Mouse (Mus musculus) adrenal gland, adult 2 months (tissue): ENCODE data around the gene 4930564D02Rik. TPM values are rescaled to one million over a fixed set of nuclear protein-coding genes. Genes with fewer than 3 reads are reported as not detected.
A peak's percentile ranks its signal among the peaks of the same experiment; 100 is the strongest.

ENCODE experiments used
- DNase-seq: peaks from one replicate; pipeline ENCODE4 v3.0.0; 2021
- long read RNA-seq: library from polyadenylated mRNA; stranded (forward); transcript quantifications from one replicate; pipeline ENCODE4 v2.0.0, GENCODE M21; 2021
- polyA plus RNA-seq: library from polyadenylated mRNA; depleted of rRNA; stranded (reverse); fragments of >200 nt; gene quantifications from 2 replicates; pipeline ENCODE4 v1.2.3, GENCODE M21; 2012; rRNA removed
- total RNA-seq, 2 experiments: library from RNA; stranded (reverse); gene quantifications; 2 replicates each; pipeline ENCODE4 v1.2.3; 2021

4930564D02Rik gene
- total RNA-seq, result not detected
- not detected in 2 replicates for polyA plus RNA-seq
- long read RNA-seq, result 0 reads

DNA sequence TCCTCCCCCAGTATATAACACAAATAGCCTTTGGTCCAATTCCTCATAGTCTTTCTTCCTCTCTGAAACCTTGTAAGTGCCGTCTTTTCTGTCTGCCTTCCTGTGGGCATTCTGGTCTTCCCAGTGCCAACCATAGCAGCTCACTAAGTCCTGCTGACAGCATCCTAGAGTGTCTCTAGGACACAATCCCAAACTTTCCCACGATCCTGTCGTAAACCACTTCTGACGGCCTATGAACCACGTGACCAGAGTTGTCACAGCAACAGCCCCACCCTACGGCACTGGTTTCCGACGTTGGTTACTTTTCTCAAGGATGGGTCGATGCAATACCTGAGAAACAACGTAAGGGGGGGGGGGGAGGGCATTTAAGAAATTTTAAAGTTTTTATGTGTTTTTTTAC lies at the start of gene 4930564D02Rik:
Gene 4930564D02Rik, plus strand, starts transcription at position 301 of the 400 bp plus-strand sequence.
- DNase-seq, result no peak

DNA sequence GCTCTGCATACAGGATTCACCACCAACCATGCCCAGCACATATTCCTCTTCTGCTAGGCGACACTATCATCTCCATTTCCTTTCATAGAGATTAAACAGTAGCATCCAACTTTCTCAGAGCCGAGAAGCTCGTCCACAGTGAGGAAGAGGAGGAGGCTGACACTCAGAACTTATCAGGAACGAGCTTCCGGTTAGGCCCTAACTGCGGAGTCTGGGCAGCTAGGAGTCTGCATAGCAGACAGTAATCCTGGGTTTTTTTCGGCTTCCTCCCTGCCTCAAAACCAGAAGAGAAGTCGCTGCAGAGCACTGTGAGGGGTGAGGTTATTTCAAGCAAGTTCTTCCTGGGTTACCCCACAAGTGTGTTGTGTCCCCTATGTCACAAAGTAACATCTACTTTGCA lies 49.3 kb upstream of the 4930564D02Rik start:
- no peak for DNase-seq

DNA sequence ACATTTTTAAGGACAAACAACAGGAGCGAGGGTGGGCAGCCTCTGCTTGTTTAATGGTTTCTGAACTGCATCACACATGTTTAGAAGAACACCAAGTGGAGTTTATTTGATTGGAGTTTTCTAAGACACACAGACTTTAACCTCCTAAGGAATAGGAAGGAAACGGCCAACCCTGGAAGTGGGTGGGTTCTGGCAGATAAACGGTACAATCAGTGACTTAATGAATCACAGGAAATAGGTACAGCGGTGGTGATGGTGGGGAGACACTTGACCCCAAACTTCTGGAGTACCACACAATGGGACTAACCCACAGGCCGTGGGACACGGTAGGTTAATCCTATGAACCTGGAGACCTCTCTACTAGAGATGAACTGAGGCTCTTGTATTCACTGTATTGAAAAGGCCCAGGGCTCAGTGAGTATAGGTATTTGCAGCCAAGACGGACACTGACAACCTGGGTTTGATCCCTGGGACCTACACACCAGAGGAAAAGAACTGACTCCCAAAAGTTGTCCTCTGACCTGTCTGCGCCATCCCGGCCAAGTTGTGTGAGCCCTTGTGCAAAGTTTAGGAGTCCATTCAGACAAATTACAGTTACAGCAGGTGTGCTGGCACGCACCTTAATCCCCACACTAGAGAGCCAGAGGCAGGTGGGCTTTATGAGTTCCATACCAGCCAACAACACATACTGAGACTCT lies 48.4 kb upstream of the 4930564D02Rik start:
- DNase-seq, result no peak

DNA sequence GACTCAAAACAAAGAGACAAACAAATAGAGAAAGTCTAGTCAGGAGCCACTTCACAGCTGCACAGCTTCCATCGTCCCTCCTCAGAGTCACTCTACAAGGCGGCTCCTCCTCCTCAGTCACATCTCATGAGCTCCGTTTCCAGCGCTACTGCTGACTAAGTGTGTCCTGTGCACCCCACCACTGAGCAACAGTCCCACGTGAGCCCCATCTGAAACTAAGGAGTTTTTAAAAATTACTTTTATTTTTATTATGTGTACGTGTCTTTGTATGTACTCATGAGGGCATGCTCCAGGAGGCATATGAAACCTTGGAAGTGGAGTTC lies 47.9 kb upstream of the 4930564D02Rik start:
- no peak for DNase-seq

DNA sequence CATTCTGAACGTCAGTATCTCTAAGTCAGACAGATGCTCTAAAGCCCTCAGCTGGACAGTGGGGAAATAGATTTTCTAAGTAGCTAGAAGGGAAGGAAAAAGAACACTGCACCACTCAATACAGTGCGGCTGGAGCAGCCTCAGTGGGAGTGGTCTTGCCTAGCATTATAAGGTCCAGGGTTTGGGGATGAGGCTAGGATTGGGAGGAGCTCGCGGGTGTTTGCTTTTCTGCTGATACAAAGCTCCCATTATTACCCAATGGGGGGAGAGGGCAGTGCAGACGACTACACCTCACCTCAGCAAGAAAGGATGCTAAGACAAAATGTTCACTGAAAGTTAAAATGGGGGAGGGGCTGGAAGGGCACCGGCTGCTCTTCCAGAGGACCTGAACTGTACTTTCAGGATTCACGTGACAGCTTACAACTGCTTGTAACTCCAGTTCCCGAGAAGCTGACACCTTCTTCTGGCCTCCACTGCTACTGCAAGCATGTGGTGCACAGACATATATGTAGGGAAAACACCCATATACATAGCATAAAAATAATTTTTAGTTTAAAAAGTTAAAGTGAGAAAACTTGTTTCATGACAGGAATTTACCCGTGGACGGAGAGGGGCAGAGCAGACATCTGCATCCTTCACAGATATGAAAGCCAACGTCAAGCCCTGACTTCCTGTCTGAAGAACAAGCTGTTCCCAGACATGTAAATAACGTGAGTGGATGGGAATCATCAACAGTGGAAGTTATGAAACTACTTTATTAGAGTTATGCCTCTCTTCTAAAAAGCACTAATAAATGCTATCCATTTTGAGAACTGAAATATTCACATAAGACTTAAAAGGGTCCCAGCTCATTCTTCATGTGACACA lies 46.6 kb upstream of the 4930564D02Rik start:
- no peak for DNase-seq

DNA sequence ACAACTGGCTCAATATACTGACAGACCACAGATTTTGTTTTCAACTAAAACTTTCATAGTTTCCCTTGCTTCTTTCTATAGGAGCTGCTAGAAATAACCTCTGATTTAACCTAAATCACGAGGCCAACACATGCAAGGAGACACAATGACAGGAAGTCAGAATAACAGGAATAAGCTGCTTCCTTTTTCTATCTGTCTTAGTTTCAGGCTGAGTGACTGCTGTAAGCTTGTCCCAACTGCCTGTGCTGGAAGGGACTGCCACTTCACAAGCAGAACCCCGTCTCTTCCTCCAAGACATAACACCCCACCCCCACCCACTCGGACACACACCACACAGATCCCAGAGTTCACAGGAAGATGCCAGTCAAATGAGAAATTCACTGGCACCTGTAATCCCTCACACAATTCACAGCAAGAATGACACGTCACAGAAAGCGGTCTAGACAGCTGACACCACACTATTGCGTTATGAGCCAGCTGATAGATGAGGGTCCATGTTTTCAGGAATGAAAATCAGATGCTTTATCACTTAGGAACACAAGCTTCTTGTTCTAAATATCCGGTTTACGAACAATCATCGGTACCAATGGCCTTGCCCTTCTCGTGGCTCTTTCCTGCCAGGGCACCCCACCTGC lies 43.2 kb upstream of the 4930564D02Rik start:
- no peak for DNase-seq

DNA sequence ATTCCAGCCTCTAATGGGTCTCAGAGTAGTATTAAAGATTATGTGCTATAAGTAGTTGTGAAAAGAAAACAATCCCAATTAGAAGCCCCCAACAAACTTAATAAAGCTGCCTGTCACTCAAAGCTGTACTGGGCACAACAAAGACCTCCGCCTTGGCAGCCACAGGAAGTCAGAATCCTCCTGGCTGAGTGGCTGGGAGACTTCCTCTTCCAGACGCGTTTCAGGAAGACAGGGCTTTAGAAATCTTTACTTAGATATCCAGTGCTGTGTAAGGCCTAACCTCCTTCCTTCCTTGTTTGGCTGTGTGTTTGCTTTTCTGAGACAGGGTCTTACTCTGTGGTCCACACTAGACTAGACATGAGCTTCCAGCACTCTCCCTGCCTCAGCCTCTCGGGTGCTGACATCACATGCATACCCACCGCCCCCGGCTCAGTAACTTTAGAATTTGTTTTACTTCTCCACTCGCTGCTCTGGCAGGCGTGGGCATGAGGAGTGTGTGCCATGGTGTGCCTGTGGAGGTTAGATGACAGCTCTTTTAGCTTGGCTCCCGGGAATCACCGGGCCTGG lies 30.3 kb upstream of the 4930564D02Rik start:
- DNase-seq, result no peak

DNA sequence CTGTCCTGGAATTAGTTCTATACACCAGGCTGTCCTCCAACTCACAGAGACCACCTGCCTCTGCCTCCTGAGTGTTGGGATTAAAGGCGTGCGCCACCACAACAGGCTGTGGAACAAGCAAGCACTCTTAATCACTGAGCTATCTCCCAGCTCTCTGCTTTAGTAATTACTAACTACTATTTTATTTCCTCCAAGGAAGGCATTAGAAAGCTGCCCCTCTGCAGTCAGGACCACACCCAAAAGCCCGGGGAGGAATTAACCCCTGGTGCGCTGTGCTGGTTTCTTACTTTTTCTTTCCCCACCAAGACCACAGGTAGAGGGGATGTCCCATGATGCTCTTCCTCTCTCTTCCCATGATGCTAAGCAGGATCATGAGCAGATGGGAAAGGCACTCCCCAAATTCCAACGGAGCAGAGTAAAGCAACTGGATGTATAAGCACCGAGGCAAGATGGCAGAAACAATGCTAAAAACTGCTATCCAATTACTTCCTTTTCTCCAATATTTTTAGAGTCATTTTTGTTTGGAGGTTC lies 29.3 kb upstream of the 4930564D02Rik start:
- DNase-seq, result no peak

DNA sequence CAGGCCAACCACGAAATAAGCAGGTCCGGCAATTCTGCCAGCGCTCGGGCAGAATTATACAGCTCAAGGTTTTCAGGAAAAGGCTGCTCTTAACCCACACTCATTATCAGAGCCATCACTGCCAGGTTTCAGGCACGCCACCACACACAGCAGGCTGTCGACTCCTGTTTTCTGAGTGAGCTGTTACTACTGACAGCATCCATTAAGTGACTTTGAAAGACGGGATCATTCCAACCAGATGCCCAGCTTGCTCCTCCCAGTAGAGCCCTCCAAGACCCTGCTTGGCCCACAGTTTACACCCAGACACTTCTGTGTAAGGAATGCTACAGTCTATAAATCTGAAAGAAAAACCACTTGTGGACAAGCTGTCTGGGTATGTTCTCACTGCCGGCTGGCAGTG lies 26.6 kb upstream of the 4930564D02Rik start:
- no peak for DNase-seq

DNA sequence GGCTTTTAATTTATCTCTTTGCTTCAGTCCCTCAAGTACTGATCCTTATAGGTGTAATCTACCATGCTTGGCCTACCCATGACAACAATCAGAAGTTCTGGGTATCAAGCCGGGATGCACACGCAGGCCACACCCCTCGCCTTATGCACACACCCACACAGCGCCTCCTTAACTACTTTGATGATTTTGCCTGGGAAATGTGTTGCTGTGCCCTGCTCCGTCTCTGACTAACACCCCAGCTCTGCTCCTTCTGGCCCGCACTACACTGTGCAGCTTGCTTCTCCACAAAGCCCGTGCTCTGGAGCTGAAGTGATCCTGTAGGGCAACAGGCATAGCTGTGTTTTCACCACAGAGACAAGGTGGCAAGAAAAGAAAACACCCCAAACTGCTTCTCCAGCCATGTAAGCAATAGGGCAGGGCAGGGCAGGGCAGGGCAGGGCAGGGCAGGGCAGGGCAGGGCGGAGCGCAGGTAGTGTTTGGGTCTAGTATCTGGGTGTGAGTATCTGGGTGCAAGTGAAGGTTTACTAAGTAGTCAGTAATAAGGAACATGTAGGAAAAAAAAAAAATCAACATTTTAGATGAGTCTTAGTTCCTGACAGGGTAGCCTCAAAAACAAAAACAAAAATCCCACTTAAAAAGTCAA lies 25.5 kb upstream of the 4930564D02Rik start:
- no peak for DNase-seq

DNA sequence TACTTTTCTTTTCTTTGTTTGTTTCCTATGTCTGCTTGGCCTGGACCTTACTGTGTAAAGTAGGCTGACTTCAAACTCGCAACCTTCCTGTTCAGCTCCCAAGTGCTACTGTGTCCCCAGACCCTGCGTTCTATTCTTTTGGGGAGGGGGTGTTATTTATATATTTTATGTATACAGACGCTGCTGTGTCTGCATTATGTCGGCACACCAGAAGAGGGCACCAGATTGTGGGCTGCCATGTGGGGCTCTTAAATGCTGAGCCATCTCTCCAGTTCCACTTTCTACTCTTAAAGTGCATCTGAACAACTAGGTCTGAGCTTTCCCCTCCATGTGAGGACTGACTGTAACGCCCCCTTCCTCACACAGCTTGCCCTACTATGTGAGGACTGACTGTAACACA lies 22.9 kb upstream of the 4930564D02Rik start:
- no peak for DNase-seq

DNA sequence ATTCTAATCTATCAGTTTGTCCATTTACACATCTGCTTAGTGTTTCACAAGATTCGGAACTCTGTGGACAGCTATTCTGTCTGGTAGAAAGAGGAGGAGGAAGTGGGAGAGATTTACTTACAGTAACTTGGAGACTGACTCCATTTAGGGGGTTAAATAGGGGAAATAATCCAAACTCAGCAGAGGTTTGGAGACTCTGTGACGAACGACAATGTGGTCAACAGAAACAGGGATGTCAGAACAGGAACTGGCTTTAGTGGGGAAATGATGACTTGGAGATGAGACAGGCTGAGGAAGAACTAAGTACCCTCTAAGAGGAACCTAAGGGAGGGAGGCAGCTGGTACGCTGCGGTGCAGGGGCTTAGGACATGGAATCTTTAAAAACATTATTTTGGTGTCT lies 19.8 kb upstream of the 4930564D02Rik start:
- no peak for DNase-seq

DNA sequence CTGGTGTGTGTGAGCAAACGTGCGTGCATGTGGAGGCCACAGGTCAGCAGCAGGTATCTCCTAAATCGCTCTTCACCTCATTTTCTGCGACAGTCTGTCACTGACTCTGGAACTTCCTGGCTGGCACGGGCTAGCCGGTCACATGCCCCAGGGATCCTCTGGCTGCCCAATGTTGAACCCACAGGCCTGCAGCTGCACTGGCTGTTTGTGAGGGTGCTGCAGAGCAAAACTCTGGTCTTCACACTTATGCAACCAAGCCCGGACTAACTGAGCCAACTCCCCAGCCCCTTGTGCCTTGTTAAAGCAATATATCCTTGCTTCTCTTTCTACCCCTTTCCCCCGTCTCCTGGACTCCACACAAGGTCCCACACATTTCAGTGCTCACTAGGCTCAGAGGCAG lies 19.0 kb upstream of the 4930564D02Rik start:
- DNase-seq, result peak; percentile 52

DNA sequence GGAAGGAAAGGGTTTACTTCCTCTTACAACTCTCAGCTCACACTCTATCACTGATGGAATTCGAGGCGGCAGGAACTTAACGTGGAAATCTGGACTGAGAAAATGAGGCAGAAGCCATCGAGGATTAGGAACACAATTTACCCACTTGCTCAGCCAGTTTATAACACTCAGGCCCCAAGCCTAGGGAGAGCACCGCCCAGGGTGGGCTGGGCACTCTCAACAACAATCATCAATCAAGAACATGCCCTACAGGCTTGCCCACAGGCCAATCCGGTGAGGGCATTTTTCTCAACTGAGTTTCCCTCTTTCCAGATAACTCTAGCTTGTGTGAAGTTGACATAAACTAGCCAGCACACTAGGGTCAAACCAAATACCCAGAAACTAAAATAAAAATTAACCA lies 16.8 kb upstream of the 4930564D02Rik start:
- DNase-seq, result no peak

DNA sequence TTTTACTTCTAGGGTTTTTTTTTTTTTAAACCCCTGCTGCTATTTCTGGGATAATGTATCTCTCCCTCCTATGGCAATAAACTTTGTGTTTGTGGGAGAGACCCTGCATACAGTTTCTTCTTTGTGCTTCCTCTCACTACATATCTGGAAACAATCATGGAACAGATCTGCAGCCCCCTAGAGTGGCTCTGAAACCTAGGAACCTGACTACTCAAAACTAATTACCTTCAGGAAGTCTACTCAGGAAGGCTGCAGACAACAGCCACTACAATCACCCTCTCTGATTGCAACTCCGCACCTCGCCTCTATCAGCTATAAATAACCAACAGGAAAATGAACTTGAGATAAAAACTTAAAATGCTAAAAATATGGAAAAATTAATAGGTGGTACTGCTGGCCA lies 15.5 kb upstream of the 4930564D02Rik start:
- DNase-seq, result no peak

DNA sequence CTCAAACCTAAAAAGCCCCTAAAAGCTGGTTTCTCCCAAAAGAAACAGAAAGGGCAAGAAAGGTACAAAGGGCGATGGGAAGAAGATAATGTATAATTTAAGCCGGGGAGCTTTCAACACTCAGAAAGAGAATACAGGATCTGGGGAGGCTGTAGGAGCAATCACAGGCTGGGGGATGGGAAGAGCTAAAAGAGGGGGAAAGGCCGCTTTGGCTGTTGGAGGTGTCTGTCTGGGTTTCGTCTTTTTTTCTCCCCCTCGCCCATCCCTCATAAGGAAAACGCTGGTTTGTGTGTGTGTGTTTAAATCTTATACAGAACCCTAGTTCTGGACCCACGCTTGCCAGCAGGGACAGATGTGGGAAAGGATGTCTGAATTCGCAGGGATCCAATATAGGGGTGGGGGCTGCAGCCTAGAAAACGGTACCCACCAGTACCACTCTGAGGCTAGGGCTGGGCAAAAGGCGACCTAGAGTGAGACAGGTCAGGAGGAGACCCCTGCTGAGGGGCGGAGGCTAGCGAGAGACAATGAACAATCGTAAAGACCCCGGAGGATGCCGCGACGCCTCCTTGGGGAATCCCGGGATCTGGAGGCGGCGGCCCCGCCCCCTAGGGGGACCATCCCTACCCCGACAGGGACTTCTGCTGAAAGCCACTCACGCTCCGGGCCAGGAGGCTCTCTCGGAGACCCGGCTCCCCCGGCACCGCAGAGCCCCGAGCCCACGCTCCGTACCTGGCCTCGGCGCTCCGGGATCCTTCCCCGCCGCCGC lies 14.3 kb upstream of the 4930564D02Rik start:
- no peak for DNase-seq

DNA sequence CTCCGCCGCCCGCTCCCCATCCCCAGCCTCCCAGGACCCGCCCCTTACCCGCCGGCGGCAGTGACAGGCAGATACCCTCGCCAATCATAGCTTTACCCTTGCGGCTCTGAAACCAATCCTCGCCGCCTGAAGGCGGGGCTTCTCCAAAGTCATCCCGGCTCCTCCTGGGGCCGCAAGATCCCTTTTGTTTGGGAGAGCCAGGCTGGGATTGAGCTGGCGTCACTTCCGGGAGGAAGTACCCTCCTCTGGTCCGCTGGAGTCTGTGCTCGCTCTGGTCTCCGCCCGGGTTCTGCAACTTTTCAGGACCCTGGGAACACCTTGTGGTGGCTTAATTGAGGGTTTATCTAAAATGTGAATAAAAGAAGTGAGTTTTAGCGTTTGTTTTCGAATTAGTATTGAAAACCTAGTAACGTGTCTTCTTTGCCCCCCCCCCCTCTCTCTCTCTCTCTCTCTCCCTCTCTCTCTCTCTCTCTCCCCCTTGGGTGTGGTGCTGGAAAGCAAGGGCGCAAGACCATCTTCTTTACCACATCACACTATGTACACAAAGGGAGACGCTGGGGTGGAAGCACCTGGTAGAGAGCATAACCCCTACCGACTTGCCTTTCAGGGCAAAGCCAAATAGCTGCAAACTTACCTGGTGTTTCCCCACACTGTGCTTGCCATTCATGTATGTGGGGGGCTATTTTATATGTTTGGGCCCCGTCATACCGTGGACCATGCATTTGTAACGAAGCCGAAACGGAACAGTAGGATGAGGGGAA lies 13.5 kb upstream of the 4930564D02Rik start, which contains the start of gene Cttnbp2nl:
Gene Cttnbp2nl, minus strand, starts transcription at position 210 of the 761 bp plus-strand sequence.
- peak; percentile 99 for DNase-seq

DNA sequence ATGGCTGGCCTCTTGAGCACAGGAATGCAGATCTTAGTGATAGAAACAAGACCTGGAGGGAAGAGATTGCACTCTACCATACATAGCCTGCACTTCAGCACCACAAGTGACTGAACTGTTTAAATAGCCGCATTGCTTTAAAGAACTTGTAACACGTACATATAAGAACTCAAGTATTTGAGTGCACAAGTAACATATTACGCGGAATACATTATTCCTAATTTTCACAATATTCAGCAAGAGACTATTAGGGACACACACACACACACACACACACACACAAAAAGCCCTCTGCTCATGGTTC lies 13.0 kb upstream of the 4930564D02Rik start:
- no peak for DNase-seq

DNA sequence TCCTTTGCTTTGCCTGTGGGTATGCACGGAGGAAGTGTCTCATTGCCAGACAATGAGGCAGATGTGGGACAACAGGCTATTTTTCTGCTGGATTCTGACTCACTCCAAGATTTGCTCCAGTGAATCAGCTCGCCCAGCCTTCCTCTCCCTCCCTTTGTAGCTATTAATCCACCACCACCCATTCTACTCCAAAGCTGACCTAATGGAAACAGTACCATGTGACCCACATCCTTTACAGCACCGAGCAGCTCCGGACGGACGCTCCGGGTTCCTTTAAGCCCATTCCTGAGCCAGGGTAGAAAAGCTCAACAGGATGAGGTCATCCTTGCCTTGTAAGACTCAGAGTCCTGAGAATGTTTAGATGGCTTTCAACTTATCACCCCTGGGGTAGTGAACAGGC lies 11.7 kb upstream of the 4930564D02Rik start:
- peak; percentile 89 for DNase-seq

DNA sequence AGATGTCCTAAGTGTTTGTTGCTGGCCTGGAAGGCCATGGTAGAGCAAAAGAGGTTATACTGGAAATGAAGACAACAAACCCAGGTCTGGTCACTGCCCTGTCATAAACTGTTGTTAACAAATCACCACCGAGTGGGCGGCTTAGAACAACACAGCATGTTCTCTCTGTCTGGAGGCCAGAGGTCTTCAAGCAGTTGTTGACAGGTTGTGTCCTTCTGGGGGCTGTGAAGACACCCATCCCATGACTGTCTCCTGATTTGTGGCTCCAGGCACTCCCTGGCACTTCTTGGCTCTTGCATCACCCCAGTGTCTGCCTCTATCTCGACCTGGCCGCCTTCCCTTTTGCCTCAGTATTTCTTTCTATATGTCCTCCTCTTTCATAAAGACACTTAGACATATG lies 11.0 kb upstream of the 4930564D02Rik start:
- no peak for DNase-seq
